Mouse (Mus musculus) lung, adult 18-20 months (tissue): Measurements from ENCODE around the gene Maml2.

Source experiments
- DNase-seq, 2 experiments: peaks; one replicate each; pipeline ENCODE4 v3.0.0; 2022; ENCODE audit warnings: mixed read lengths in 2 of 2

Gene Maml2

GRCm38 (mm10) chr9:13577150-13577549, 279.4 kb downstream of the Maml2 start:
- no peak for DNase-seq

GRCm38 (mm10) chr9:13581184-13581583, 283.4 kb downstream of the Maml2 start:
- no peak for DNase-seq

GRCm38 (mm10) chr9:13583952-13584351, 286.2 kb downstream of the Maml2 start:
- DNase-seq, result no peak

- no peak for DNase-seq
Observed at GRCm38 (mm10) chr9:13584435-13584834, 286.7 kb downstream of the Maml2 start.

GRCm38 (mm10) chr9:13587085-13587933, 289.6 kb downstream of the Maml2 start:
- peak; percentile 55 to 59 for DNase-seq

GRCm38 (mm10) chr9:13588786-13589185, 291.0 kb downstream of the Maml2 start:
- DNase-seq, result no peak

- DNase-seq, result peak; percentile 38 to 66
Observed at GRCm38 (mm10) chr9:13592701-13593100, 294.9 kb downstream of the Maml2 start.

GRCm38 (mm10) chr9:13597736-13598135, 300.0 kb downstream of the Maml2 start:
- no peak for DNase-seq

GRCm38 (mm10) chr9:13598596-13599333, 301.0 kb downstream of the Maml2 start:
- DNase-seq, result no peak

- DNase-seq, result no peak
Observed at GRCm38 (mm10) chr9:13599334-13599614, 301.5 kb downstream of the Maml2 start.

GRCm38 (mm10) chr9:13599800-13600199, 302.0 kb downstream of the Maml2 start:
- no peak for DNase-seq

- no peak for DNase-seq
Observed at GRCm38 (mm10) chr9:13601729-13602128, 304.0 kb downstream of the Maml2 start.

GRCm38 (mm10) chr9:13603533-13604143, 305.9 kb downstream of the Maml2 start:
- no peak for DNase-seq

GRCm38 (mm10) chr9:13607609-13608185, 309.9 kb downstream of the Maml2 start:
- no peak for DNase-seq

GRCm38 (mm10) chr9:13608532-13609071, 310.8 kb downstream of the Maml2 start:
- DNase-seq, result no peak

- DNase-seq, result no peak
Observed at GRCm38 (mm10) chr9:13611561-13611960, 313.8 kb downstream of the Maml2 start.

GRCm38 (mm10) chr9:13612371-13612770, 314.6 kb downstream of the Maml2 start:
- no peak for DNase-seq

GRCm38 (mm10) chr9:13613325-13614268, 315.8 kb downstream of the Maml2 start:
- peak in 1 of 2 experiments; percentile 32 for DNase-seq

GRCm38 (mm10) chr9:13616383-13617009, 318.7 kb downstream of the Maml2 start:
- DNase-seq, result peak in 1 of 2 experiments; percentile 19

- no peak for DNase-seq
Observed at GRCm38 (mm10) chr9:13620794-13621193, 323.0 kb downstream of the Maml2 start.

- no peak for DNase-seq
Observed at GRCm38 (mm10) chr9:13621941-13622340, 324.2 kb downstream of the Maml2 start.
